Mouse (Mus musculus) intestine, embryonic 16.5 days (tissue): ENCODE measurements around the gene Gm43302. TPM values are rescaled to one million over a fixed set of nuclear protein-coding genes. Genes with fewer than 3 reads are reported as not detected.
"Not testable (repeated sequence)": the region's sequence is repeated elsewhere in the genome, so short reads cannot be mapped to it uniquely, and the experiment has no call there.

Experiments used
- ATAC-seq: fragments of 200-750 bp; cut with Nextera tagmentation; 2 replicates; pipeline ENCODE4 v1.8.0; 2017; ENCODE audit warnings: moderate TSS enrichment, moderate library complexity
- H3K27ac ChIP-seq: fragments of 300-500 bp; sonication (generic); 2 replicates; pipeline ENCODE4 v1.5.1; 2014; ENCODE audit warnings: mild to moderate bottlenecking, low read length
- H3K27me3 ChIP-seq: fragments of 300-500 bp; sonication (generic); replicated peaks from 2 replicates; pipeline ENCODE4 v1.6.1; 2014; ENCODE audit warnings: low read length, control low read depth, mixed read lengths; ENCODE audit not compliant: control insufficient read depth, insufficient read depth
- H3K36me3 ChIP-seq: fragments of 300-500 bp; sonication (generic); 2 replicates; pipeline ENCODE4 v1.6.1; 2014; ENCODE audit warnings: low read length, control low read depth; ENCODE audit not compliant: control insufficient read depth, insufficient read depth
- H3K4me1 ChIP-seq: fragments of 300-500 bp; sonication (generic); 2 replicates; pipeline ENCODE4 v1.6.1; 2014; ENCODE audit warnings: low read length, control low read depth, mixed read lengths; ENCODE audit not compliant: control insufficient read depth, insufficient read depth
- H3K4me2 ChIP-seq: fragments of 300-500 bp; sonication (generic); 2 replicates; pipeline ENCODE4 v1.6.1; 2014; ENCODE audit warnings: low read depth, low read length, control low read depth
- H3K4me3 ChIP-seq: fragments of 300-500 bp; sonication (generic); 2 replicates; pipeline ENCODE4 v1.5.1; 2014; ENCODE audit warnings: mild to moderate bottlenecking, low read length
- H3K9ac ChIP-seq: fragments of 300-500 bp; sonication (generic); 2 replicates; pipeline ENCODE4 v1.6.1; 2014; ENCODE audit warnings: low read depth, low read length
- H3K9me3 ChIP-seq: fragments of 300-500 bp; sonication (generic); 2 replicates; pipeline ENCODE4 v1.6.1; 2016; ENCODE audit warnings: low read length, control low read depth; ENCODE audit not compliant: control insufficient read depth
- WGBS: fragments of 180-500 bp; shearing (Covaris S2); extraction: QIAGEN DNeasy Blood & Tissue Kit; methylation state at CpG from one replicate; pipeline ENCODE4 v1.1.7; 2014; 5-methylcytosine and 5-hydroxymethylcytosine counted together
- polyA plus RNA-seq: library from polyadenylated mRNA; unstranded; fragments of >200 nt; fragmentation: Nextera tagmentation; extraction: Ambion mirVana; gene quantifications from 2 replicates; pipeline ENCODE4 v1.2.1, GENCODE M21; 2015

Gm43302 gene
- polyA plus RNA-seq, 1 experiment from 2014 or later = 0.09 TPM

GRCm38 (mm10) chr5:105301531-105301930 lies 8.0 kb upstream of the Gm43302 start:
- Histone ChIP-seq H3K9me3 (no peaks in the 10 kb centered on the region), H3K9ac (no peak overlapping the region), H3K4me2 (no peak overlapping the region), H3K36me3 (no peaks in the 10 kb centered on the region), H3K27me3 (no peaks in the 10 kb centered on the region), H3K27ac (no peak overlapping the region; the same call in 1 of the 2 replicates), H3K4me1 (no peaks in the 10 kb centered on the region), H3K4me3 (no peak overlapping the region)
- WGBS = 33% methylated on average over 2 of the region's 2 CpGs
- peak; percentile 48 for ATAC-seq

- no peak overlapping the region for H3K4me2 ChIP-seq
- no peaks in the 10 kb centered on the region for H3K9me3 ChIP-seq
- WGBS = 57% methylated on average over 3 of the region's 3 CpGs
- no peaks in the 10 kb centered on the region for H3K36me3 ChIP-seq
- ATAC-seq = no peak
- H3K4me3 ChIP-seq = no peak overlapping the region
- no peak overlapping the region for H3K9ac ChIP-seq
- no peak overlapping the region for H3K27ac ChIP-seq
- no peaks in the 10 kb centered on the region for H3K27me3 ChIP-seq
- no peaks in the 10 kb centered on the region for H3K4me1 ChIP-seq
These were observed 2.3 kb upstream of the Gm43302 start for GRCm38 (mm10) chr5:105295746-105296145.

GRCm38 (mm10) chr5:105292492-105292891 lies 1.0 kb downstream of the Gm43302 start:
- Histone ChIP-seq H3K4me1 (no peaks in the 10 kb centered on the region), H3K9me3 (no peaks in the 10 kb centered on the region), H3K27me3 (no peaks in the 10 kb centered on the region), H3K4me2 (no peak overlapping the region), H3K9ac (no peak overlapping the region), H3K36me3 (no peaks in the 10 kb centered on the region), H3K27ac (no peak overlapping the region), H3K4me3 (no peak overlapping the region)
- 83% methylated on average over 1 of the region's 1 CpGs for WGBS
- ATAC-seq = no peak

- 85% methylated on average over 3 of the region's 3 CpGs for WGBS
- ATAC-seq = not testable (repeated sequence)
These were observed 2.6 kb downstream of the Gm43302 start for GRCm38 (mm10) chr5:105290921-105291320.

GRCm38 (mm10) chr5:105260673-105261072 lies 32.8 kb downstream of the Gm43302 start:
- H3K36me3 ChIP-seq, H3K9ac ChIP-seq, ATAC-seq, H3K27me3 ChIP-seq, H3K27ac ChIP-seq, H3K4me3 ChIP-seq, H3K9me3 ChIP-seq, H3K4me1 ChIP-seq, H3K4me2 ChIP-seq: not testable (repeated sequence)
- no CpG with 5 or more reads among the region's 3 CpGs for WGBS

More at GRCm38 (mm10) chr5:105290921-105291320, 2.6 kb downstream of the Gm43302 start:
- not testable (repeated sequence) for H3K27ac ChIP-seq, H3K4me1 ChIP-seq, H3K9ac ChIP-seq, H3K4me2 ChIP-seq, H3K4me3 ChIP-seq, H3K27me3 ChIP-seq, H3K9me3 ChIP-seq, H3K36me3 ChIP-seq

GRCm38 (mm10) chr5:105252491-105252890 lies 41.0 kb downstream of the Gm43302 start:
- no peaks in the 10 kb centered on the region for H3K27me3 ChIP-seq
- H3K4me2 ChIP-seq = no peak overlapping the region
- no peak overlapping the region for H3K9ac ChIP-seq
- H3K4me1 ChIP-seq = no peaks in the 10 kb centered on the region
- H3K4me3 ChIP-seq = no peak overlapping the region
- H3K27ac ChIP-seq = no peak overlapping the region
- no peak for ATAC-seq
- no peaks in the 10 kb centered on the region for H3K36me3 ChIP-seq
- H3K9me3 ChIP-seq = no peaks in the 10 kb centered on the region

- H3K4me3 ChIP-seq, H3K27me3 ChIP-seq, ATAC-seq, H3K27ac ChIP-seq, H3K4me1 ChIP-seq, H3K36me3 ChIP-seq, H3K9me3 ChIP-seq, H3K4me2 ChIP-seq, H3K9ac ChIP-seq: not testable (repeated sequence)
- 80% methylated on average over 3 of the region's 3 CpGs for WGBS
These were observed 48.8 kb downstream of the Gm43302 start for GRCm38 (mm10) chr5:105244741-105245140.

- H3K27me3 ChIP-seq, H3K4me1 ChIP-seq, H3K27ac ChIP-seq, H3K9me3 ChIP-seq, H3K4me2 ChIP-seq, H3K4me3 ChIP-seq, ATAC-seq, H3K9ac ChIP-seq, H3K36me3 ChIP-seq: not testable (repeated sequence)
- WGBS = 76% methylated on average over 5 of the region's 5 CpGs
These were observed 52.5 kb downstream of the Gm43302 start for GRCm38 (mm10) chr5:105240982-105241381.

- not testable (repeated sequence) for H3K27ac ChIP-seq, H3K4me3 ChIP-seq, H3K4me1 ChIP-seq, H3K36me3 ChIP-seq, H3K4me2 ChIP-seq, ATAC-seq, H3K9ac ChIP-seq, H3K9me3 ChIP-seq, H3K27me3 ChIP-seq
These were observed 53.9 kb downstream of the Gm43302 start, which contains the start of gene Gbp10 for GRCm38 (mm10) chr5:105239483-105240047. Gbp10 (minus strand) TSS chr5:105239533.

GRCm38 (mm10) chr5:105238402-105238801 lies 55.1 kb downstream of the Gm43302 start:
- not testable (repeated sequence) for H3K4me3 ChIP-seq, H3K9ac ChIP-seq, H3K4me1 ChIP-seq, H3K36me3 ChIP-seq, ATAC-seq, H3K9me3 ChIP-seq, H3K27ac ChIP-seq, H3K4me2 ChIP-seq, H3K27me3 ChIP-seq
- 93% methylated on average over 1 of the region's 1 CpGs for WGBS
